Mouse (Mus musculus) kidney, adult 2 months (tissue): Measurements from ENCODE around the gene Rnf214.

ENCODE experiments used
- CTCF ChIP-seq: fragments of 200-500 bp; conservative IDR thresholded peaks from 2 replicates; pipeline ENCODE4 v1.5.1; 2011; ENCODE audit warnings: low read depth, mild to moderate bottlenecking, control low read depth, low read length, moderate library complexity, mixed read lengths; ENCODE audit not compliant: insufficient read depth, insufficient read length
- POLR2A ChIP-seq: fragments of 200-500 bp; IDR thresholded peaks from one replicate; pipeline ENCODE4 v1.6.1; 2011; ENCODE audit warnings: low read depth, low read length, control low read depth

- TF ChIP-seq CTCF (no peak), POLR2A (no peak)
These were observed 47.0 kb upstream of the Rnf214 start for GRCm38 (mm10) chr9:45953511-45954293.
